Mouse (Mus musculus) heart, adult 2 months (tissue): Measurements from ENCODE around the gene Atxn7l1.

Source experiments
- CTCF ChIP-seq: fragments of 200-600 bp; IDR thresholded peaks from 2 replicates; pipeline ENCODE4 v1.8.1; 2022; ENCODE audit warnings: antibody characterized with exemption, mild to moderate bottlenecking, moderate library complexity
- EP300 ChIP-seq: fragments of 200-500 bp; IDR thresholded peaks from 2 replicates; pipeline ENCODE4 v1.6.1; 2011; ENCODE audit warnings: low read depth, low read length, control low read depth; ENCODE audit not compliant: insufficient read depth
- POLR2A ChIP-seq: fragments of 200-500 bp; IDR thresholded peaks from 2 replicates; pipeline ENCODE4 v1.6.1; 2011; ENCODE audit warnings: mild to moderate bottlenecking, low read depth, low read length, control low read depth; ENCODE audit not compliant: insufficient read depth

DNA sequence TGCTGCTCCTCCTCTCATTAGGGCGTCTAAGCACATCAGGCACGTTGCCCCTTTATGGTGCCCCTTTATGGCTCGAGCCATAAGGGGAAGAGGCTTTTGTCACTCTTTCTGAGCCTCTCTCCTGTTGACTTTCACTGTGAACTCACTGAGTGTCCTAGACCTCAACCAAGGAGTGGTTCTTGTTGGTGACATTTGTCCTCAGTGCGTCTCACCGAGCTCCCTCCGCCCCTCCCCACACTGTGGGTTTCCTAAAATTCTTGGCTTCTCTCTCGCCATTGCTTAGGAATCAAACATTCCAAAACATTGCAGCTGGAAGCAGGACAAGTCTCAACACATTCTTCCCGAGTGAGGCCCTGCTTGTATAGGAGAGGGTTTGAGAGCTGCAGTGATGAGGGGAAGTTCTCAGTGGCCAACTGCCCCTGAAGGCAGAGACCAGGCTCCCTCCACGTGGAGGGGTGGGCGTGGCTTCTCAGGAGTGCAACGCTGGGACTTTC is 46.0 kb downstream of the Atxn7l1 start:
- TF ChIP-seq POLR2A (no peak), CTCF (no peak), EP300 (no peak)
